Mouse (Mus musculus): ENCODE data around the gene P2ry14.
"Not testable (repeated sequence)": the region's sequence is repeated elsewhere in the genome, so short reads cannot be mapped to it uniquely, and the experiment has no call there.

The P2ry14 gene

DNA sequence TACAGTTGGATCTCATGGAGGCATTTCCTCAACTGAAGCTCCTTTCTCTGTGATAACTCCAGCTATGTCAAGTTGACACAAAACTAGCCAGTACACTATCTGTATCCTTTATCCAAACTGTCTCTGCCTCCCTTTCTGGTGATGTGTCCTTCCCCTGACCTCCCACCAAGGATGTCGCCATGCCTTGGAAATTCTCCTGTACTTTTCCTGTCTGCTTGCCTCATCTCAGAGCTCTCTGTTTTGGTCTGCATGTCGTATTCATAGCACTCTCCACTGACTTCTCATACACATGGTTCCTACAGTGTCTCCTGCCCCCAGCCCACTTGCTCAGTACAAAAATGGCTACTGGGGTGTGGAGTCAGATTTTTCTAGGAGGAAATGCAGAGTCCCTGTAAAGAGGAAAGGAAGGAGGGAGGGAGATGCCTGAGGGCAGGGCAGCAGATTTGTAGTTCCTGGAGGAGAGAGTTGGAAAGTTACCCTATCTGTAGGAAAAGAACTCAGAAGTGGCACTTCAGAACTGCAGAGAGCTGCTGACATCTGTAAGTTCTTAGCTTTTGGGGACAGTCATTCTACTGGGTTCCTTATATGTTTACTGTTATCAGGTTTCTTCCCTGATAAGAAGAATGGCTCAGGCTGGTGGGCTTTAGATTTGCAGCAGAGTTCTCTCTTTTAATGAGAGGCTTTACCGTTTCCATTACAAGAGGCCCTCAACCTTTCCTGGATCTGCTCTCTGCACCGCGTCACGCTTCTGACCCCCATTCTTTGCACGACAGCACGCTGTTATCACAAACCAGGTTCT lies 11.7 kb downstream of the P2ry14 start:
- no peak for DNase-seq

DNA sequence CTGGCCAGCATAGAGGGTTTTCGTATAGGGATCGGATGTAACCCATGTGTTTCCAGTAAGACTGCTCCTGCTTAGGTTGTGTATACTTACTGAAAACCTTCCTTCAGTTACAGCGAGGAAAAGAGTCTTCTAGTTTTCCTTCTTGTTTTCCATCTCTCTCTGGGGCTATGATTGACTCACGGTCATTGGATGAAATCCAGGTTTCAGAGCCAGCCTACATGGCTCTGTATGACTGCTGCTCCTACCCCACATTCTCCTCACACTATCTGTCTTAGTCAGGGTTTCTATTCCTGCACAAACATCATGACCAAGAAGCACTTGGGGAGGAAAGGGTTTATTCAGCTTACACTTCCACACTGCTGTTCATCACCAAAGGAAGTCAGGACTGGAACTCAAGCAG lies 12.5 kb downstream of the P2ry14 start:
- DNase-seq, result not testable (repeated sequence)

DNA sequence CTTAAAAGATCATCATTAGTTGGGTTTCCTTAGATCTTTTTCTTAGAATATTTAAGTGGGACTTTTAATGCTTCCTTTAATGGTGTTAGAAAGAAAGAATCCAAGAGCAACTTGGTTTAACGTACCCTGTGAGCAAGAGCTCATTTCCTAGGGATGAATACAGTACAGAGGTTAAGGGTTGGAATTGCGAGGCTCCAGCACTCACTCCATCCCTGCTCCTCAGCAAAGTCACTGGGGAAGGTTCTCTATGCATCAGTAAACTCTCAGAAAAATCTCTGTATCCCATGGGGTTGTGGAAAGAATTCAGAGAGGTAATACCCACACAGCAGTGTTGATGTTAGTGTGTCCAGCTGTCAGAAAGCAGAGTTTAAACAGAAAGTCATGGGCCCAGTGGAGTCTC lies 13.3 kb downstream of the P2ry14 start:
- no peak for DNase-seq

DNA sequence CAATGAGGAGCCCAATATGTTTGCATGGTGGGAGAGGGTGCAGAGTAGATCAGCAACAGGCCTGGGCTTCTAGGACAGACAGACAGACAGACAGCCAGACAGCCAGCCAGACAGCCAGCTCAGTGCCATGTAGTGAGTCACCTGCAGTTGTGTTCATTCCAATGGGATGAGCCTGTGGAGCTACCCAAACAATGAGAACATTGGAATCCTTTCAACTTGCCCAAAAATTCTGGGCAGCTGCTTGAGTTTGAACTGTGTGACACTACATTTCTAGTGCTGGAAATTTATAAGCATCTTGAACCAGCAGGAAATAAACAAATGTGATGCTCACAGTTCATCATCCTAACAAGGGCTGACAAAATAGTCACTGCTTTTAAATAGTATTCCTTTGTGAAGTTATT lies 13.8 kb downstream of the P2ry14 start:
- no peak for DNase-seq

DNA sequence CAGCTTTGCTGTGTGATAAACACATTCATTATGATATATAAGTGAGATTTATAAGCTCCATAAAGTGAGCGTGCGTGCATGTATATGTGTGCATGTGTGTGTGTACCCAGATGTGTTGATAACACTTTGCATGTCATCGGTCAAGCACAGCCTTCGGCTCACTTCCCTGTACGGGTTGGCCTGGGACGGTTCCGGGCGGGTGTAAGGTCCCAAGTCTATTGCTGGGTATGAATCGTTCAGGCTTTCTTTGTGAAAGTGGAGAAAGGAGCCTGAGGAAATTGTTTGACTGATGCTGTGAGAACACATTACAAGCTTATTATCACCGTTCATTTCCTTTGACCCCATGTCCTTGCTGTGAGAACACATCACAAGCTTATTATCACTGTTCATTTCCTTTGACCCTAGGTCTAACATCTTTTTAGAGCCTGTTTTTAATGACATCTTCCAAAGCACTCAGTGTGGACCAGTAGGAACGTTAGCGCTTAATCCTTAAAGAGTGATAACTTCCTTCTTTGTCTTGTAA lies 14.4 kb downstream of the P2ry14 start:
- peak; percentile 14 for DNase-seq

DNA sequence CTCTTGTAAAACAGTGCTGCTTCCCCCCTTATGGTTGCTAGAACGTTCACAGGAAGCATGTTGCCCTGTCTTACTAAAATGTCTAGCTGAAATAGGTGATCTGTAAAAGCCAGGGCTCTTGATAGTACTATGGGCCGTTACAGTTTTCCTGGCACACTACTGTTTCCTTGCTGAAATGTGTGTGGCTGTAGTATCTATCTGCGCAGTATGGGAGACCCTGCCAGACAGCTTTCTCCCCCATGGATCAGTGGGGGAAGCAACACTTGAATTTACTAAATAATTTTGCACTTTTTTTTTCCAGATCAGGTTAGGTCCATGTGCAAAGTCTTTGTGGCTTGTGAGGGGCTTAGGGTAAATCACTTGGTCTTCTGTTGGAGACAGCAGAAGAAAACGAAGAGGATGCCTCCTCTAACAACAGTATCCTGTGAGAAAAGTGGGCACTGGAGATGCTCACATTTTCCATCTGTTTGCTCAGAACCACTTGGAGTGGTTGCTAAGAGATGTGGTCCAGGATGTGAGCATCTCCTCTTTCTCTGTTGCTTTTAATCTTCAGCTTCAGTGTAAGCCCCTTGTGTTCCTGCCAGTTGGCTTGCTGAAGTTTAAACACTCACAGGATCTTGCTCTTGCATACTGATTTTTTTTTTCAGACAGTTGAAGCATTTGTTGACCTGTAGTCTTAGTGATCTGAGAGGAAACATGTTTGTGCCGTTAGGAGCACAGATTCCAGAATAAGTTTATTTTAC lies 17.3 kb downstream of the P2ry14 start:
- DNase-seq, result no peak

DNA sequence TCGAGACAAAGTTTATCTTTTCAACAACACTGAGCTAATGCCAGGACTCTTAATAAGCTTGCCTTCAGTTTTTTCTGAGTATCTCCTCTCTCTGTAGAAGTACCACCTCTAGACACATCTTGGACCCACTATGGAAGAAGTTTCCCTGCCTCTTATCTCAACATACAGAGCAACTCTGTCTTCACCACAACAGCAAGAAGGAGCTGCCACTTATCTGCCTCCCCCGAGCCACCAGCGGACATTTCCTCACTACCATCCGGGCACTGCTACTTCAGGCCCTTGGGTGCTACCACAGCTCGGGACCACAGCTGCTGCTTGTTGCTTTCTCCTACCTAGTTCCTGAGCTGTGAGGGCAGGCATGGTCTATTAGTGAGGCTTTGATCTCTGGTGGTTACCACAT lies 20.2 kb downstream of the P2ry14 start:
- DNase-seq, result no peak

DNA sequence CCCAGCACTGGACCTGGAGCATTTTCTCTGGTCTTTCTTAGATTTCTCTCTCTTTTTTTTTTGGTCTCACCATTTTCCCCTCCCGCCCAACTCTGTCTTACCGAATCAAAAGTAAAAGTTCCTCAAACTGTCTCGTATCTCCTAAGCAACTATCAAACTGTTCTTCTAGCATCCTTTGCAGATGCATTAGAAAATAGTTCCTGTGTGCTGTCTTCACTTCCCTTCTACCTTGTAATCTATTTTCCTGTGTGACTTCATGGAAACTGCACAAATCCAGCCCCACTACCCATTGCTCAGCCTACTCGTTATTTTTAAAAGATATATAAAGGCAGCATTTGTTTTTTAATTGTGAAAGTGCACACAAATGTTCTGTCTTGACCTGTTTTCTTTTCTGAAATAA lies 21.5 kb downstream of the P2ry14 start:
- no peak for DNase-seq

DNA sequence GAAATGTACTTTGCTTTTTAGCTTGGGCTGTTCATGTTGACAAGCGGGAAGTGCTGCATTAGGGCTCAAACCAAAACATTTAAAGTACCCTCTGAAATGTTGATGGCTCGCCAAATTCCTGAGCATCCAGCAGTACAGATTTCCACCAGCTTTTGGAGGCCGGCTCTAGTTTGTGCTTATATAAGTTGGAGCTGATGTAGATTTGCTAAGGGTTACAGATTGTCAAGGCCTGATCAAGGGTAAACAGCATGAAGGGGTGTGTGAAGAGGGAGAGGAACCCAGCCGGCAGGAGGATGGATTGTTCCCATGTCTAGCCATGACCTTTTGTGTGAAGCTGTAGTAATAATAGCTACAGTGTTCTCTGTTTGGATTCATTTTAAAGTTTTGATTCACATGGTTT lies 22.3 kb downstream of the P2ry14 start:
- no peak for DNase-seq

DNA sequence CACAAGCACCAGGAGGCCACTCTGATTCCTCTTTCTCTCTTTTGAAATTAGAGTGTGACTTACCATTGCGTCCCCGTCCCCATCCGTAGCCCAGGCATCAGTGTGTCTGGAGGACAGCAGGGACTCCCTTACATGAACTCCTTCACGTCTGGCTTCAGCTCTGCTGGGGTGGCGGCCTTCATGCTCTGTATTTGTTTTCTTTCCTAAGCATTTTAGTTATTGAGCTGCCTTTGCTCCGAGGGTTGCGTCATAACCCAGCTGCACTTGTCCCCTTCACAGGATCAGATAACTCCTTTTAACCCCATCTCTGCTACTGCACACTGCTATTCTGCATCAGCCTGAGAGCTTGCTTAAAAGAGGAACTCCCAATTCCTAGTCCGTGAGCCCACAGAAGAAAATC lies 23.0 kb downstream of the P2ry14 start:
- DNase-seq, result peak; percentile 28

DNA sequence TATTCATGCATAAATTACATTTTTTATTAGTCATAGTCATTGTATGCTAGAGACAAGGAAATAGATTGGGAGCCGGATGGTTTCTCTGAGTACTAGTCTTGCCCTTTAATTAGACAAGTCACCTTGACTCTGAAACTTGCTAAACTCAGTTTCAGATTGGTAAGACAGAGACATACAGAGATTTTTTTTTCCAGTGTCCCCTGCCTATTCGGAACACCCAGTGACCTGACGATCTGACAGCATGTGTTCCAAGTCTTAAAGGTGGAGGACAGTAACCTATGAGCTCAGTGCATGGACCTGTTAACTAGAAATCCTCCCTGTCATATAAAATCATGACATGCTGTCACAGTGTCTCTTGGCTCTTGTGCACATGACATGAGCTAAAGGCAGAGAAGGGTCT lies 23.9 kb downstream of the P2ry14 start:
- no peak for DNase-seq

DNA sequence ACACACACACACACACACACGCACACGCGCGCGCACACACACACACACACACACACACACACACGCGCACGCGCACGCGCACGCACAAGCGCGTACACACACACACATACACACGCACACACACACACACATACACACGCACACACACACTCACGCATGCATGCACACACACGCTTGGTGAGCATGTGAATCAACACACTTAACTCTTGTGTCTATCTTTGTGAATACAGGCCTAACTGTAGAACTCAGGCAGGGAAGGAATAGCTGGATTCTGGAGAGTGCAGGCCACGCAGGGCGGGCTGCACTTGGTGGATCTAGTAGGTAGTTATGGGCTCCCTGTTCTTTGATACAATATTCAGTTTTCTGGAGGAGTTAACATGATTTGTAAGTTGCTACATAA lies 24.7 kb downstream of the P2ry14 start:
- no peak for DNase-seq

DNA sequence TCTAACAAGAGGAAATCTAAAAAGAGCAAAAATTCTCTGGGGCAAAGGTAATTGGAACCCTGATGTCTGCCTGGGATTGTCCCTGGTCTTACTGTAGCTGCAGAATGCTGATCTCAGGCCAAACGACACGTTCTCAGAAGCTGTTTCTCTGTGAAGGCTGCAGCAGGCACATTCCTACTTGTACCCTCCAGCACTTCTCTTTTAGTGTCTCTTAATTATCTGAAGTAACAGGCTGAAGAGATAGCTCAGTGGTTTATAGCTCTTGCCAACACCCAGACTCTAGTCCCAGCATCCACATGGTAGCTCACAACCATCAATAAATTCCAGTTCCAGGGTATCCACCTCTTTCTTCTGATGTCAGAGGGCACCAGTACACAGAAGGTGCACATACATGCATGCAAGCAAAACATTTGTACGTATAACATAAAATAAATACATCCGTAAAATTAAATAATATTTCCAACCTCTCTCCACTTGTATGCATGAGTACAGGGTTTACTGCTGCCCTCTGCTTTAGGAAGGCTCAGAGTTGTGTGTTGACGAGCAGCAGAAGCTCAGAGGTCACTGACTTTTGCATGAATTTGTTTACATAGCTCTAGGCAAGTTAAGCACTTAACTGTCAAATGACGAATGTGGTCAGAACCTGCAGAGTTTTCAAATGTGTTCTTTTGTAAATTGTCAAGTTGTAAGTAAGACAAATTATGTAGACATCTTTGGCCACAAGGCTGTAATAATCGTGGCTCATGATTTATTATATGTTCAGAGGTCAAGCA lies 27.4 kb downstream of the P2ry14 start:
- no peak for DNase-seq

DNA sequence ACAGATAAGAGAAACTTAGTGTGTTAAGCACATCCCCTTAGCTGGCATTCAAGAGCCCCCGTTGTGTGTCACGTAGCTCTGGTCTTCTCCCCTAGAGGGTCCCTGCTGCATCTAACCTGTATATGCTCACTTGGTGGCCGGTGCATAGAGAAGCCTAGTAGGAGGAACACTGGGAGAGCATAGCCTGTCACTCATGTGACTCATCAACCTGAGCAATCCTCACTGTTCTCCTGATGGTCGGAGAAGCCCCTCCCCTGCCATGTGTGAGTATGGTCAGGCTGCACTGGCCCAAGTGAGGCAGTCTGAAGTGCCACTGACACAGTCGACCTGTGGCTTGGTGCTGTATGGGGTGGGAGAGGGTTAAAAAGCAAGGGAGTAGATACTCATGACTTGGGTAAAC lies 28.4 kb downstream of the P2ry14 start:
- no peak for DNase-seq

DNA sequence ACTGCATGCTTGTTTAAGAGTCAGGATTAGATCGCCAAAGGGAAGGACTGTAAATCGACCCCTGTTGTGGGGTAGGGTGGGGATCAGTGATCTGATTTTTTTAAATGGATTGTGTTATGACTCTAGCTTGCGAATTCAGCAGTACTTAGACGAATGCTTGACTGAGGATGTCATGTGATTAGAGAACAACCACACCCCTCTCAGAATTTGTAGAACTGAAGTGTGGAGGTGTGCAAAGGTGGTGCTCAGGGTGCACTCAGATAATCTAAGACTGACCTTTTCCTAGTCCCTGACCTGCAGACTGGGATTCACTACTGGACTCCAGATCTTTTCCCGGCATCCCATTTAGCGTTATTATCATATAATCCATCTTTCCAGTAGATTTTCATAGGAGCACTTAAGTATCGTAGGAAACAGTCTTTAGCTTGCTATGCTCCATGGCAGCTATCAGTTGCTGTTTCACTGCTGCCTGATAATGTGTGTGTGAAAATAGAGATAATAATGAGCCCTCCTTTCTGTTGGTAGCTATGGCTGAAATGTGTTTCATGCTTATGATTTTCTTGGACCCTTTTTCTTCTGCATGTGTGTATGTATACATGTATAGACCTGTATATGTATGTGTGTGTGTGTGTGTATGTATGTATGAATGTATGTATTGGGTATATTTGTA lies 31.5 kb downstream of the P2ry14 start:
- DNase-seq, result no peak

DNA sequence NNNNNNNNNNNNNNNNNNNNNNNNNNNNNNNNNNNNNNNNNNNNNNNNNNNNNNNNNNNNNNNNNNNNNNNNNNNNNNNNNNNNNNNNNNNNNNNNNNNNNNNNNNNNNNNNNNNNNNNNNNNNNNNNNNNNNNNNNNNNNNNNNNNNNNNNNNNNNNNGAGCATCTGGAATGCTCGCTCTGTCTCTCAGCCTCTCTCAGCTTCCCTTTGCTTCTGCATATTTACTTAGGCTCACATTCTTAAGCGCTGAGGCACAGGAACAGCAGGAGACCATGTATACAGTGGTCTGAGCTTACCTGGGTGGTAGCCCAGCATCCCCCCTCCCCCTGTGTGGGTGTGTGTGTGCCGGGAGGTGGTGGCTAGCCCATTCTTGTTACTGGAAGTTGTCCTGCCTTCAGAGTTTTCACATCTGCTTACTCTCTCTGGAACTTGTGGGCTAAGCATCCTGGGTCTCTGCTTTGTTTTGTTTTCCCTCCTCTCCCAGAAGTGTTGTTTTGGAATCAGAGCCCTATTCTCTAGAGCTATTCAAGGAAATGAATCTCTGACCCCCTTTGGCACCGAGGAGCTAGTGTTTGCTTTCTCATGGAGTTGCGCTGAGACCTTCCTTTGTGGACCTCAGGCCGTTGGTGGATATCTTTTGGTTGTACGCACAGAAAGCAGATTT lies 32.2 kb downstream of the P2ry14 start:
- peak; percentile 40 for DNase-seq

DNA sequence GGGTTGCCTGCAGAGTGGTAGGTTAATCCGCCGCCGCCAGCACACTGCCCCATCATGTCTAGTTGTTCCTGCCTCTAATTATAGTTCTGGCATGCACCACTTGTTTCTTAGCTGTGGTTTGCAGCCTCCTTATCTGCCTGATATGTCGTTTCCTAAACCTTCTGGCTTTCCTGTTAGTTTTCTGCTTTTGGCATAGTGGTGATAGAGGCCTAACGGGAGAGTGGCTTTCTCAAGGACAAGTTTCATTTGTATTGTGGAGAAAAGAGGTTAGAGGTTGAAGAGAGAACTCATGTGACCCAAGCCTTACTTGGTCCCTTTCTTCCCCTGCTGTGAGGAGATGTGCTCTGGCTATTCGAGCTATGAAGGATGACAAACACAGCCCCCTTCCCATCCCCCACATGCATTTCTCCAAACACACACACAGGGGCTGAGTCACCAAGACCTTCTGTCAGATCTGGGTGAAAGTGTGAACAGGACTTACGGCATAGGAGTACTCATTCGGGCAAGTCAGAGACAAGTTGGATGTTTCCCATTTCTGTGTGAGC lies 39.4 kb downstream of the P2ry14 start:
- DNase-seq, result no peak

DNA sequence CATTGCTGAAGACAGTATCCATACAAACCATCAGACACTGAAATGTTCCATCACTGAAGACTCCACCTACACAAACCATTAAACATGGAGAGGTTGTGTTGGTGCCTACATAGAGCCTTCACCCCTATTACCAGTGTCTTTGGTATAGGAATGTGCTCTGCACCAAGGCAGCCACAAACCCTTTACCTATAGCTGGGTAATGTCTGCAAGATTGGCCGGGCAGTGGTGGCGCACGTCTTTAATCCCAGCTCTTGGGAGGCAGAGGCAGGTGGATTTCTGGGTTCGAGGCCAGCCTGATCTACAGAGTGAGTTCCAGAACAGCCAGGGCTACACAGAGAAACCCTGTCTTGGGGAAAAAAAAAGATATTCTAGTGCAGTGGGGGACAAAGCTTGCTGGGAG lies 40.1 kb downstream of the P2ry14 start:
- DNase-seq, result not testable (repeated sequence)

DNA sequence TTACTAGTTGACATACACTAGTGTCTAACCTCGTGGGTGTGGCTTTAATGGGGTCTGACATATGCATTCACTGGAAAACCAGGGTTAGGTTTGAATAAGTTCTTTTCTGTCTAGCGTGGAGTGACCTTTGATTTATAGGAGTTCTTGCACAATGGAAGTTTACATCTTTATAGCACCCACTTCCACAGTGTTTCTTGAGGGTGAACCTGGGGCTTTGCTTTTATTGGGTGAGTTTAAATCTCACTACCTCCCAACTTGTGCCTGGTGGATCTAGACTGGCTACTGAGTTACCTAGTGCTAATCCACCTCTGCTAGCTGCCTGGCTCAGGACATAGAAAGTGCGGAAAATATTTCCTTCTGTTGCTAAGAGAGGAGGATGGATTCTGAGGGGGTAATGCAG lies 41.5 kb downstream of the P2ry14 start:
- no peak for DNase-seq

DNA sequence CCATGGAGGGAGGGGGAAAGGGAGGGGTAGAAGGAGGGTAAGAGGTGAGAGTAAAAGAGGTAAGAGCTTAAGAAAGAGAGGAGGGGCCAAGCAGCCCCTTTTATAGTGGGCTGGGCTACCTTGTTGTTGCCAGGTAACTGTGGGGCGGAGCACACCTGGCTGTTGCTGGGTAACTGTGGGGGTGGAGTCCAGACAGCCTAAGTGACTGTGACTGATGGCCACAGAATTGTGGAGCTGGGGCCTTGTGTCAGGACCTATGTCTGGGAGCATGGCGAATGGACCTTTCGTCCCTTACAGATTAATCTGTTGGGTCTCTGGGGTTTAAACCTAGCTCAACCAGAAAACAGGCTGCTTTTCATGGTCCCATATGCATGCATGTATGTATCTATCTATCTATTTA lies 43.6 kb downstream of the P2ry14 start:
- DNase-seq, result not testable (repeated sequence)

DNA sequence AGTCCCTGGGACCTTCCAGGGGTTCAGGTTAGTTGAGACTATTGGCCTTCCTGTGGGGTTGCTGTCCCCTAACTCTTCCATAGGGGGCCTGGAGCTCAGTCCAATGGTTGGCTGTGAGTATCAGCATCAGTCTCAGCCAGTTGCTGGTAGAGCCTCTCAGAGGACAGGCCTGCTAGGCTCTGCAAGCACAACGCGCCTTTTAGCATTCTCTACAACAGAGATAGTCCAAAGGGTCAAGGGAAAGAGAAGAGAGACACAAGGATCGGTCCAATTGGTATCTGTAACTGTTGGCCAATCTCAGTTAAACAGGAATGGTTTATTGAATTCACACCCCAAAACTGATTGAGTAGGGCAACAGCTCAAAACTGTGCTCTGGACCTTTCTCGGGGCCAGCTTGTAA lies 46.0 kb downstream of the P2ry14 start:
- no peak for DNase-seq

DNA sequence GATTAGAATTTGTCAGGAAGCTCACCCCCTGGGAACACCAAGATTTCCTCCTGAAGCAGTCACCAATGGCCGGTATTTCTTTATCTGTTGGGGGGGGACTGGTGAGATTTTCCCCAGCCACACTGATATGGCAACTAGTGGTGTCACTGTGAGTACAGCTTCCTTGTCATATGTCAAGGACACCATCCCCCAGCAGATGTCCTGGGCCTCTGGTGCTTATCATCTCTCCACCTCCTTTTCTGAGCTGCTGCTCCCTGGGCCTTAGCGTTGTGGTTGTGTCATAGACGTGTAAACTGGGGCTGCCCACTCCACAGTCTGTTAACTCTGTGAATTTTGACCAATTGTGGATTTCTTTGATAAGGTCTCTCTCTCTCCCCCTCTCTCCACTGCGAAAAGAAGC lies 49.0 kb downstream of the P2ry14 start:
- no peak for DNase-seq
